Mouse (Mus musculus) urinary bladder, postnatal 14 days (tissue): ENCODE data around the gene Ubash3a.
A peak's percentile ranks its signal among the peaks of the same experiment; 100 is the strongest.
"Not testable (repeated sequence)": the region's sequence is repeated elsewhere in the genome, so short reads cannot be mapped to it uniquely, and the experiment has no call there.

ENCODE experiments used
- DNase-seq: peaks from one replicate; pipeline ENCODE4 v3.0.0; 2021; ENCODE audit warnings: low spot score

Gene Ubash3a

GRCm38 (mm10) chr17:31261352-31261751 is 53.7 kb downstream of the Ubash3a start:
- DNase-seq: no peak

DNA sequence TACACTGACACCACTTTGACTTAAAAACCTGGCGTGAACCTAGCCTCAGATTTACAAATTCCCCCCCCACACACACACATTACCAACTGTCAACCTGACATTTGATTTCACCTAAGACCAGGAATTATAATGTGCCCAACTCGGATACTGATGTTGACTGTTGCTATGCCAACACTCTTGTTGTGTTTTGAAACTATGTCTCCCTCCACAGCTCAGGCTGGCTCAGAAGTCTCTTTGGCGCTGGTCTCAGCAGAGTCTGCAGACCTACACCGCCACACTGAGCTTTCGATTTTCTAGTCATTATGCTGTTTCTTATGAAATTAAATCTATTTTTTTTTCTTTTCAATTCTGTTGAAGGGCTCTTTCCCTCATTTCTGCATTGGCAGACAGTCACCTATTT is 55.0 kb downstream of the Ubash3a start:
- DNase-seq: no peak

GRCm38 (mm10) chr17:31263770-31264169 is 56.1 kb downstream of the Ubash3a start:
- no peak for DNase-seq

GRCm38 (mm10) chr17:31264372-31264771 is 56.7 kb downstream of the Ubash3a start:
- DNase-seq: no peak

DNA sequence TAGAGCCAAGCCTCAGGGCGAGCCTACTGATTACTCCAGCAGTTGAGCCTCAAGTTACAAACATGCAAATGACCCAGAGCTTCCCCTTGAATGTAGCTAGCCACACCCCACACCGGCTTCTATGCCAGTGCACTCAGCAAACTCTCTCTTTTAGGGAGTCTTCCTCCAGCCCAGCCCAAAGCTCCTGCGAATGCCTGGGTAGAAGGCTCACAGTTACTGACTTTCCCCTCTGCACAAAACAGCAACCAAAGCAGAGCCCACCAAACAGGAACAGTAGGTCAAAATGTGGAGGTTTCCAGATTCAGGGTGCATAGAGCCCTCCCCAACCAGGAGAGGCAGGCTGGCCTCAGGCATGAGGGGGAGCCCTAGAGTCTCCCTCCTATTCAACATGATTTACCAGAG is 57.5 kb downstream of the Ubash3a start:
- peak; percentile 52 for DNase-seq

GRCm38 (mm10) chr17:31265831-31266230 is 58.2 kb downstream of the Ubash3a start:
- no peak for DNase-seq

GRCm38 (mm10) chr17:31266321-31266950 is 58.8 kb downstream of the Ubash3a start:
- DNase-seq: no peak

GRCm38 (mm10) chr17:31267138-31267537 is 59.5 kb downstream of the Ubash3a start:
- DNase-seq: no peak

DNA sequence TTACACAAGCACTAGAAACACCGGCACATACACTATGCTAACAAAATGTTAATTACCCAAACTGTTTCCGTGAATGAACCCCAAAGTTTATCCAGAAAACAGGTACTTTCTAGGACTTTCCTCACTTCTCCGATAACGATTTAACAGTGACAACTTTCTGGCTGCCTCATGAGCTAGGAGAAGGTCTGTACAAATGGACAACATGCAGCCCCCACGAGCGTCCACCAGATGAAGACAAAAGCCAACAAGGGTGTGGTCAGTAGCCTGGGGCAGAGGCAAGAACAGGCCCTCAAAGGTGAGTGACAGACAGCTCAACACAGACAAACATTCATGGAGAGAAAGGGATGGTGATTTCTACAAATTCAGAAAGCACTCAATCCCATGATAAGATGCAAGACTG is 59.9 kb downstream of the Ubash3a start:
- no peak for DNase-seq

DNA sequence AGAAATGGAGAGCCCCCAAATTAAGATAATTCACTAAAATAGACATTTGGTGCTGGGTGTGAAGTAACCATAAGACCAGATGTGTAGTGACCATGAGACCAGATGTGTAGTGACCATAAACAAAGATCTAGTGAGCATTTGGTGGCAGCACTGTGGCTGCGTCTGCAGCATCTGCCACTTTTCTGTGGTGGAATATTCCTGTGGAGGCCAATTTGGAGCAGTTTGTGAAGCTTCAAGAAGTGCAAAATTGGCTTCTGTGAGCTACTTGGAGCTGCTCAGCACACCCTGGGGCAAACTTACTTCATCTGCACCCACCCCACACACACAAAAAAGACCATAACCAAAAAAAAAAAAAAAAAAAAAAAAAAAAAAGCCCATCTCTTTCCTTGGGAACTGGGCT is 60.3 kb downstream of the Ubash3a start:
- DNase-seq: no peak

DNA sequence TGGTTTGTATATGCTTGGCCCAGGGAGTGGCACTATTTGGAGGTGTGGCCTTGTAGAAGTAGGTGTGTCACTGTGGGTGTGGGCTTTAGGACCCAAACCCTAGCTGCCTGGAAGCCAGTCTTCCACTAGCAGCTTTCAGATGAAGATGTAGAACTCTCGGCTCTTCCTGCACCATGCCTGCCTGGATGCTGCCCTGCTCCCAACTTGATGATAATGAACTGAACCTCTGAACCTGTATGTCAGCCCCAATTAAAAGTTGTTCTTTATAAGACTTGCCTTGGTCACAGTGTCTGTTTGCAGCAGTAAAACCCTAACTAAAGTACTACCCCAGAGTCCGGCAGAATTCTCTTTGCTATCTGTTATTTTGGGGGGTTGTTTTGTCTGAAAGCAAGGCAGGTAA is 62.1 kb downstream of the Ubash3a start:
- no peak for DNase-seq

GRCm38 (mm10) chr17:31270246-31270645 is 62.6 kb downstream of the Ubash3a start:
- no peak for DNase-seq

GRCm38 (mm10) chr17:31270736-31271135 is 63.1 kb downstream of the Ubash3a start:
- DNase-seq: not testable (repeated sequence)

DNA sequence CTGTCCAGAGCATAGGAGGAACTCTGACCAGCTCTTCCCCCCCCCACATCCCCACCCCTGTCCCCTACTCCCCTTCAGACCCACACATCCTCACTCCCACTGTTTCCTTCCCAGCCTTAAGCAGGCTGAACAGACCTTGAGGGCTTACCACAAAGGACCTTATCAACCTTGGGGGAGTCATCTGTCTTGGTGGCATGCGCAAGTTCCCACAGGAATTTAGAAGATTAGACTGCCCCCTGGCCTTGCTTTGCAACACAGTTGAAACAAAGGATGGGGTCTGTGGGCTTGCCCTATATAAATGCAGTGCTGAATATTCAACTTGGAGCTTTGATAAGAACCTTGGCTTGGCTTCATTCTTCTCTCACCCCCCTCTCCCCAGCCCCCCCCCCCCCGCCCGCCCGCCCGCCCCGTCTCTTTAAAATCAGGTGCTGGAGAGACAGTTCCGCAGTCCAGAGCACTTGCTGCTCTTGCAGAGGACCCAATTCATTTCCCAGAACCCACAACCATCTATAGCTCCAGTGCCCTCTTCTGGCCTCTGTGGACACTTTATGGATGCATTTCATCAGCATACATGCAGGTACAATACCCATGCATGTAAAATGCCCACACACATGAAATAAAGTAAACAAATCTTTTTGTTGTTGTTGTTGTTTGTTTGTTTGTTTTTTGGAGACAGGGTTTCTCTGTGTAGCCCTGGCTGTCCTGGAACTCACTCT is 63.6 kb downstream of the Ubash3a start:
- no peak for DNase-seq

DNA sequence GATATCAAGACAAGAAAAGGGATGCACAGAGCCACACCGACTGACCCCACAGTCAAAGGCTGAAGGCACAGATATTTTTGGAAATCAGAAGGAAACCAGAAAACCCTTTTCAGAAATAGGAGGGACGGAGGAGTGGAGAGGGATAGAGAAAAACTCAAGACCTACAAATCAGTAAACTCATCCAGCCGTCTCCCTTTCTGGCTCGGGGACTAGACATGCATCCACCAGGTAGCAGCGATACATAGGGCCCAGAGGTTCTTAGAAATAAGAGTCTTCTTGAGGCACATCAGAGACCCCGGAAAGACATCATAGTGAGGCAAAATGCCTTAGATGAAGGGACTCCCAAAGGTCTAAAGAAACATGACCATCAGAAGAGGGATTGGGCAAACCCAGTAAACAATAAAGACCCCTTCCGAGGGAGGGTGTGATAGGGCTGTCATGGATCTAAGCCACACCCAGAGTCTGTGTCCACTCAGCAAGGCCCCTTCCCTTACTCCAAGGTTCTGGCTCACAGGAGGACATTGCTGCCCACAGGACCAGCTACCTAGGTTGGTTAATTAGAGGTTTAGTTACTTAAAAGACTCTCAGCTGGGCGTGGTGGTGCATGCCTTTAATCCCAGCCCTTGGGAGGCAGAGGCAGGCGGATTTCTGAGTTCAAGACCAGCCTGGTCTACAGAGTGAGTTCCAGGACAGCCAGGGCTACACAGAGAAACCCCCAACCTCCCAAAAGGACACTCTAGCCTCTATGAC is 64.9 kb downstream of the Ubash3a start:
- no peak for DNase-seq

- DNase-seq: no peak
Measured at GRCm38 (mm10) chr17:31273631-31274030, 66.0 kb downstream of the Ubash3a start.

GRCm38 (mm10) chr17:31275181-31275580 is 67.5 kb downstream of the Ubash3a start:
- no peak for DNase-seq

GRCm38 (mm10) chr17:31276207-31276921 is 68.7 kb downstream of the Ubash3a start:
- peak; percentile 58 for DNase-seq

GRCm38 (mm10) chr17:31276922-31277918 is 69.5 kb downstream of the Ubash3a start, which contains the start of gene Rsph1:
Gene Rsph1, minus strand, starts transcription at chr17:31277383.
- peak; percentile 100 for DNase-seq

DNA sequence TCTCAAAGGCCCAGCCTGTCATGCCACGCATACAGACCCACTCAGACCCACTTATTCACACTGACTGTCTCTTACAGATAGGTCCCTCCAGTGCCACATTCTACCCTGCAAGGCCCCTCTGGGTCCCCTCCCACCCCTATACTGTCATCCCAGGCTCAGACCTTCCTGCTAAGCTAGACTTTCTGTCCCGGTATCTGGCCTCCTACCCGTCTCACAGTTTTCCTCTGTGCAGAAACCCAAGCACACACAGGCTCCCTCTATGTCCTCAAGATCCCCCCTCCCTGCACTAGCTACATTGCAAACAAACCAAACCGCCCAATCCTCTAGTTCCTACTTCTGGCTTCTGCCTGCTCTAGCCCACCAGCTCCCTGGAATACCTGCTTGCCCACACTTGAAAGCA is 70.3 kb downstream of the Ubash3a start:
- DNase-seq: no peak

DNA sequence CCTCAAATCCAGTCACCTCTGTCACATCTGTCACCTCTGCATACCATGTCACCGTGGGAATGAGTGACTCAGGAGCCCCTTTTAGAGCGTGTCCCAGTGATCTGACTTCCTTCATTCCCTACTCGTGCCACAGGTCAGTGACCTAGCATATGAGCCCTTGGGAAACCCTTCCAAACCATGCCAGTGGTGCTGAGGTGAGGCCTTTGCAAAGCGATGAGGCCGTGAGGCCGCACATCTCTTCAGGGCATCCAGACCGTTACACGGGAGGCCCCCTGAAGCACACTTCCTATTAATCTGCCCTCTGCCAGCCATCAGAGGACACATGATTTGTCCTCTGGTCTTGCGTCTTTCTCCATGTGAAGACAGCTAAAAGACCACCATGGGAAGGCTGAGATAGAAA is 71.9 kb downstream of the Ubash3a start:
- DNase-seq: no peak
